Mouse (Mus musculus): Measurements from ENCODE around the gene Rps11. TPM values are rescaled to one million over a fixed set of nuclear protein-coding genes. Genes with fewer than 3 reads are reported as not detected.
A peak's percentile ranks its signal among the peaks of the same experiment; 100 is the strongest.

Rps11 gene
- polyA plus RNA-seq, 1 experiment from 2014 or later, result 1,389 TPM

GRCm38 (mm10) chr7:45092828-45093515 is 31.3 kb downstream of the Rps11 start:
- no peaks in the 10 kb centered on the region for H3K36me3 ChIP-seq (ENCODE audit: control insufficient read depth, insufficient read depth, low read length)
- no peak overlapping the region for H3K9ac ChIP-seq (ENCODE audit: low read depth, low read length)
- H3K27ac ChIP-seq (ENCODE audit: low read depth, low read length), result no peak overlapping the region
- no peaks in the 10 kb centered on the region for H3K9me3 ChIP-seq (ENCODE audit: control insufficient read depth, low read length)
- no peak for ATAC-seq (ENCODE audit: low FRiP score)
- H3K4me1 ChIP-seq (replicated peaks; ENCODE audit: control insufficient read depth, insufficient read depth, low read length), result no peaks in the 10 kb centered on the region
- H3K4me3 ChIP-seq (ENCODE audit: low read depth, low read length), result no peak overlapping the region
- 59% methylated on average over 12 of the region's 12 CpGs for WGBS
- H3K4me2 ChIP-seq (replicated peaks; ENCODE audit: low read depth, low read length), result no peak overlapping the region
- no peaks in the 10 kb centered on the region for H3K27me3 ChIP-seq (ENCODE audit: control insufficient read depth, insufficient read depth, low read length)
- no peak for DNase-seq (ENCODE audit: low spot score)

GRCm38 (mm10) chr7:45092048-45092447 is 32.2 kb downstream of the Rps11 start, which contains the start of gene Rcn3:
TSS of gene Rcn3 (minus strand) at chr7:45092221.
- Histone ChIP-seq H3K4me1 (replicated peaks; ENCODE audit: control insufficient read depth, insufficient read depth, low read length) (no peaks in the 10 kb centered on the region), H3K4me2 (replicated peaks; ENCODE audit: low read depth, low read length) (peak within 1 kb of the TSS; percentile 57), H3K27ac (ENCODE audit: low read depth, low read length) (no peak within 1 kb of the TSS), H3K36me3 (ENCODE audit: control insufficient read depth, insufficient read depth, low read length) (no peaks in the 10 kb centered on the region), H3K9ac (ENCODE audit: low read depth, low read length) (peak within 1 kb of the TSS; percentile 53), H3K9me3 (ENCODE audit: control insufficient read depth, low read length) (no peaks in the 10 kb centered on the region), H3K4me3 (ENCODE audit: low read depth, low read length) (peak within 1 kb of the TSS; percentile 43), H3K27me3 (ENCODE audit: control insufficient read depth, insufficient read depth, low read length) (no peaks in the 10 kb centered on the region)
- DNase-seq (ENCODE audit: low spot score) (peak; percentile 92), ATAC-seq (ENCODE audit: low FRiP score) (peak; percentile 93)
- 0% methylated on average over 16 of the region's 16 CpGs for WGBS

- DNase-seq (ENCODE audit: low spot score) (peak; percentile 47), ATAC-seq (ENCODE audit: low FRiP score) (peak; percentile 31; the same call in 1 of the 2 replicates)
- Histone ChIP-seq H3K9ac (ENCODE audit: low read depth, low read length) (peak overlapping the region; percentile 53), H3K36me3 (ENCODE audit: control insufficient read depth, insufficient read depth, low read length) (peaks cover 5% of the 10 kb centered on the region; the same call in 1 of the 2 replicates), H3K4me3 (ENCODE audit: low read depth, low read length) (peak overlapping the region; percentile 43), H3K27ac (ENCODE audit: low read depth, low read length) (no peak overlapping the region), H3K4me1 (replicated peaks; ENCODE audit: control insufficient read depth, insufficient read depth, low read length) (no peaks in the 10 kb centered on the region), H3K9me3 (ENCODE audit: control insufficient read depth, low read length) (no peaks in the 10 kb centered on the region), H3K27me3 (ENCODE audit: control insufficient read depth, insufficient read depth, low read length) (no peaks in the 10 kb centered on the region), H3K4me2 (replicated peaks; ENCODE audit: low read depth, low read length) (peak overlapping the region; percentile 57)
- WGBS, result 15% methylated on average over 35 of the region's 35 CpGs
Observed at GRCm38 (mm10) chr7:45091001-45091990, 32.9 kb downstream of the Rps11 start.

- Histone ChIP-seq H3K36me3 (ENCODE audit: control insufficient read depth, insufficient read depth, low read length) (peaks cover 7% of the 10 kb centered on the region; the same call in 1 of the 2 replicates), H3K4me2 (replicated peaks; ENCODE audit: low read depth, low read length) (no peak overlapping the region), H3K27me3 (ENCODE audit: control insufficient read depth, insufficient read depth, low read length) (no peaks in the 10 kb centered on the region), H3K4me1 (replicated peaks; ENCODE audit: control insufficient read depth, insufficient read depth, low read length) (no peaks in the 10 kb centered on the region), H3K9me3 (ENCODE audit: control insufficient read depth, low read length) (no peaks in the 10 kb centered on the region), H3K27ac (ENCODE audit: low read depth, low read length) (no peak overlapping the region), H3K4me3 (ENCODE audit: low read depth, low read length) (no peak overlapping the region), H3K9ac (ENCODE audit: low read depth, low read length) (no peak overlapping the region)
- no peak for DNase-seq (ENCODE audit: low spot score)
- 83% methylated on average over 13 of the region's 13 CpGs for WGBS
- no peak for ATAC-seq (ENCODE audit: low FRiP score)
Observed at GRCm38 (mm10) chr7:45090251-45090977, 33.8 kb downstream of the Rps11 start.

- H3K36me3 ChIP-seq (ENCODE audit: control insufficient read depth, insufficient read depth, low read length), result peaks cover 7% of the 10 kb centered on the region; the same call in 1 of the 2 replicates
- WGBS, result 91% methylated on average over 17 of the region's 17 CpGs
Observed at GRCm38 (mm10) chr7:45088597-45088996, 35.6 kb downstream of the Rps11 start.

GRCm38 (mm10) chr7:45086084-45086483 is 38.2 kb downstream of the Rps11 start:
- no peaks in the 10 kb centered on the region for H3K9me3 ChIP-seq (ENCODE audit: control insufficient read depth, low read length)
- H3K4me2 ChIP-seq (replicated peaks; ENCODE audit: low read depth, low read length), result no peak overlapping the region
- DNase-seq (ENCODE audit: low spot score) (no peak), ATAC-seq (ENCODE audit: low FRiP score) (no peak)
- no peak overlapping the region for H3K4me3 ChIP-seq (ENCODE audit: low read depth, low read length)
- peaks cover 7% of the 10 kb centered on the region; the same call in 1 of the 2 replicates for H3K36me3 ChIP-seq (ENCODE audit: control insufficient read depth, insufficient read depth, low read length)
- no peaks in the 10 kb centered on the region for H3K4me1 ChIP-seq (replicated peaks; ENCODE audit: control insufficient read depth, insufficient read depth, low read length)
- H3K27me3 ChIP-seq (ENCODE audit: control insufficient read depth, insufficient read depth, low read length), result no peaks in the 10 kb centered on the region
- no peak overlapping the region for H3K27ac ChIP-seq (ENCODE audit: low read depth, low read length)
- 77% methylated on average over 4 of the region's 4 CpGs for WGBS
- no peak overlapping the region for H3K9ac ChIP-seq (ENCODE audit: low read depth, low read length)

More at GRCm38 (mm10) chr7:45088597-45088996, 35.6 kb downstream of the Rps11 start:
- ATAC-seq (ENCODE audit: low FRiP score) (no peak), DNase-seq (ENCODE audit: low spot score) (no peak)
- Histone ChIP-seq H3K4me3 (ENCODE audit: low read depth, low read length) (no peak overlapping the region), H3K27ac (ENCODE audit: low read depth, low read length) (no peak overlapping the region), H3K4me2 (replicated peaks; ENCODE audit: low read depth, low read length) (no peak overlapping the region), H3K27me3 (ENCODE audit: control insufficient read depth, insufficient read depth, low read length) (no peaks in the 10 kb centered on the region), H3K9me3 (ENCODE audit: control insufficient read depth, low read length) (no peaks in the 10 kb centered on the region), H3K4me1 (replicated peaks; ENCODE audit: control insufficient read depth, insufficient read depth, low read length) (no peaks in the 10 kb centered on the region), H3K9ac (ENCODE audit: low read depth, low read length) (no peak overlapping the region)

- no peak overlapping the region for H3K4me2 ChIP-seq (replicated peaks; ENCODE audit: low read depth, low read length)
- no peak overlapping the region for H3K27ac ChIP-seq (ENCODE audit: low read depth, low read length)
- H3K9me3 ChIP-seq (ENCODE audit: control insufficient read depth, low read length), result no peaks in the 10 kb centered on the region
- no peaks in the 10 kb centered on the region; the same call in 1 of the 2 replicates for H3K4me1 ChIP-seq (replicated peaks; ENCODE audit: control insufficient read depth, insufficient read depth, low read length)
- H3K9ac ChIP-seq (ENCODE audit: low read depth, low read length), result no peak overlapping the region
- ATAC-seq (ENCODE audit: low FRiP score), result no peak
- 88% methylated on average over 22 of the region's 22 CpGs for WGBS
- no peak for DNase-seq (ENCODE audit: low spot score)
- no peaks in the 10 kb centered on the region for H3K27me3 ChIP-seq (ENCODE audit: control insufficient read depth, insufficient read depth, low read length)
- H3K36me3 ChIP-seq (ENCODE audit: control insufficient read depth, insufficient read depth, low read length), result peaks cover 7% of the 10 kb centered on the region; the same call in 1 of the 2 replicates
- H3K4me3 ChIP-seq (ENCODE audit: low read depth, low read length), result no peak overlapping the region
Observed at GRCm38 (mm10) chr7:45083300-45083890, 40.8 kb downstream of the Rps11 start.

Measured in hindbrain, embryonic 11.5 days (tissue).